Mouse (Mus musculus) liver, embryonic 14.5 days (tissue): ENCODE measurements around the gene Mrm1. TPM values are rescaled to one million over a fixed set of nuclear protein-coding genes. Genes with fewer than 3 reads are reported as not detected.

Experiments used
- ATAC-seq: fragments of 200-750 bp; cut with Nextera tagmentation; 2 replicates; pipeline ENCODE4 v1.8.0; 2017; ENCODE audit warnings: moderate number of reproducible peaks, mild to moderate bottlenecking, moderate library complexity; ENCODE audit not compliant: insufficient read depth
- DNase-seq, 3 experiments: peaks; one replicate each; pipeline ENCODE4 v3.0.0-alpha.2; 2012 to 2013; ENCODE audit warnings: low read depth in 3 of 3, low spot score in 3 of 3
- H3K27ac ChIP-seq: fragments of 300-500 bp; sonication (generic); 2 replicates; pipeline ENCODE4 v1.5.1; 2014; ENCODE audit warnings: moderate library complexity, mild to moderate bottlenecking, control low read depth, inconsistent platforms
- H3K27me3 ChIP-seq: fragments of 300-500 bp; sonication (generic); 2 replicates; pipeline ENCODE4 v1.6.1; 2014; ENCODE audit warnings: mild to moderate bottlenecking, low read length, moderate library complexity; ENCODE audit not compliant: control insufficient read depth, insufficient read depth
- H3K36me3 ChIP-seq: fragments of 300-500 bp; sonication (generic); replicated peaks from 2 replicates; pipeline ENCODE4 v1.6.1; 2014; ENCODE audit warnings: low read depth; ENCODE audit not compliant: control insufficient read depth, insufficient read depth
- H3K4me1 ChIP-seq, 2 experiments: fragments of 200-500 bp in 1 of 2; fragments of 300-500 bp in 1 of 2; sonication (generic) in 1 of 2; replicated peaks; 2 replicates each; pipeline ENCODE4 v1.6.1; 2012 to 2014; ENCODE audit warnings: antibody characterized with exemption in 1 of 2, inconsistent platforms in 1 of 2, low read length in 1 of 2; ENCODE audit not compliant: control insufficient read depth in 2 of 2, insufficient read depth in 2 of 2
- H3K4me2 ChIP-seq: fragments of 300-500 bp; sonication (generic); 2 replicates; pipeline ENCODE4 v1.6.1; 2014; ENCODE audit warnings: low read depth, mild to moderate bottlenecking, control low read depth, moderate library complexity
- H3K4me3 ChIP-seq, 2 experiments: fragments of 200-500 bp in 1 of 2; fragments of 300-500 bp in 1 of 2; sonication (generic) in 1 of 2; 2 replicates each; pipeline ENCODE4 v1.5.1; 2012 to 2014; ENCODE audit warnings: low read depth in 2 of 2, low read length in 2 of 2, mild to moderate bottlenecking in 2 of 2, control low read depth in 1 of 2, inconsistent platforms in 1 of 2, moderate library complexity in 1 of 2; ENCODE audit not compliant: insufficient read depth in 1 of 2
- H3K9ac ChIP-seq: fragments of 300-500 bp; sonication (generic); replicated peaks from 2 replicates; pipeline ENCODE4 v1.6.1; 2014; ENCODE audit warnings: mild to moderate bottlenecking, control low read depth, moderate library complexity
- H3K9me3 ChIP-seq: fragments of 300-500 bp; sonication (generic); 2 replicates; pipeline ENCODE4 v1.6.1; 2016; ENCODE audit warnings: low read length, mixed read lengths; ENCODE audit not compliant: control insufficient read depth
- CTCF ChIP-seq: IDR thresholded peaks from 2 replicates; pipeline ENCODE4 v1.5.1; 2016; ENCODE audit warnings: antibody characterized with exemption, low read depth, control low read depth
- EP300 ChIP-seq: IDR thresholded peaks from 2 replicates; pipeline ENCODE4 v1.6.1; 2016; ENCODE audit warnings: antibody characterized with exemption, low read depth
- WGBS: fragments of 180-500 bp; shearing (Covaris S2); extraction: QIAGEN DNeasy Blood & Tissue Kit; methylation state at CpG from one replicate; pipeline ENCODE4 v1.1.7; 2014; ENCODE audit not compliant: insufficient replicate concordance; 5-methylcytosine and 5-hydroxymethylcytosine counted together
- polyA plus RNA-seq, 2 experiments: library from polyadenylated mRNA; depleted of rRNA in 1 of 2; stranded (reverse) in 1 of 2; unstranded in 1 of 2; fragments of >200 nt; fragmentation: Nextera tagmentation in 1 of 2; extraction: Ambion mirVana in 1 of 2; gene quantifications; 2 replicates each; pipeline versions ENCODE4 v1.2.1 to v1.2.3; 2012 to 2014

Mrm1 gene
- polyA plus RNA-seq, 2 experiments = 12.0 to 19.7 TPM

DNA sequence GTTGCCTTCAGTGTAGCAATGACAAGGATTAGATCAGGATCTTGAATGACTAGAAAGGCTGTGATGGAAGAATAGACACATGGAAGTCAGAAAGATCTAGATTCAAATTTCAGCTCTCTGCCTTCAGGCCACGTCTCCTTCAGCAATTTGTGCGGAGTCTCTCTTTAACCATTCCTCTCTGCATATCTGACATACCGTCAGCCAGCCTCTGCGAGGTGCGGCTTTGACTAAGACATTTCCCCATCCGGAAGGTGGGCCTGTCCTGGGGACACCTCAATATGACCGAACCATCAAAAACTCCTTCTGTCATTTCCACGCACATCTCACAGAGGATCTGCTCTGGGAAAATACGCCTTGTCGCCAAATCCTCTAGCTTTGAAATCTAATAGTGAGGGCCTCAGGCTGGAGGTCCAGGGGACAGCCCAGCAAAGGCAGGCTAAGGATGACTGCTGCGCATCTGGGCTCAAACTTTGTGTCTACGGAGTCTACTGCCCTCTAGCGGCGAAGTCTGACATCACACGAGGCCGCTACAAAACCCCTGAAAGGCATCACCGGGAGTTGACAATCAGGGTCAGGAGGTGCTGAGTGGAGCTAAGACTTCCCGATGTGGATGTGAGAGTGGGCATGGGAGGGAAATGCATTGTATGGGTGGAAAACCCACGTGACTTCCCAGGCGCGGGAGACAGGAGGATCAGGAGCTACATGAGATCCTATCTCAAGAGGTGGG, 21.5 kb downstream of the Mrm1 start:
- no peaks in the 10 kb centered on the region for H3K36me3 ChIP-seq
- H3K9me3 ChIP-seq = no peaks in the 10 kb centered on the region
- ATAC-seq (no peak), DNase-seq (peak in 2 of 3 experiments; percentile 52 to 54)
- H3K27ac ChIP-seq = no peak overlapping the region
- H3K9ac ChIP-seq = no peak overlapping the region
- no peak overlapping the region for H3K4me2 ChIP-seq
- no peak overlapping the region for H3K4me3 ChIP-seq
- H3K27me3 ChIP-seq = no peaks in the 10 kb centered on the region
- H3K4me1 ChIP-seq = no peaks in the 10 kb centered on the region
- TF ChIP-seq EP300 (no peak), CTCF (peak; percentile 98)
- WGBS = 20% methylated on average over 21 of the region's 21 CpGs

DNA sequence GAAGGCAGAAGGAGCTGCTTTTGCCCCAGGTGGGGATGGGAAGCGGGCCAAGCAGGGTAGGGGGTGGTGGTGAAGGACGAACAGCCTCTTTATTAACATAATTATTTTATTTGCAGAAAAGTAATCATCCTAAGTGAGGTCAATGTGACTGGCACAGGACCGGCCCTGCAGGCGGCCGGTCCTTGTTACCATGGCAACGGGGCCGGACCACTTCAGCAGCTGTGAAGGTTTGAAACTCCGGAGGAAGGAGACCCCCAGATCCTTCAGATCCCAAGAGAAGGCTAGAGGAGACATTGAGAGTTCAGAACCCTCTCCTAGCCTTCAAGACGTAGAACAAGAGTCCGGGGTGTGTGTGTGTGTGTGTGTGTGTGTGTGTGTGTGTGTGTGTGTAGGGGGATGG, 22.3 kb downstream of the Mrm1 start:
- ATAC-seq = no peak
- no peaks in the 10 kb centered on the region for H3K36me3 ChIP-seq
- WGBS = 57% methylated on average over 10 of the region's 10 CpGs

DNA sequence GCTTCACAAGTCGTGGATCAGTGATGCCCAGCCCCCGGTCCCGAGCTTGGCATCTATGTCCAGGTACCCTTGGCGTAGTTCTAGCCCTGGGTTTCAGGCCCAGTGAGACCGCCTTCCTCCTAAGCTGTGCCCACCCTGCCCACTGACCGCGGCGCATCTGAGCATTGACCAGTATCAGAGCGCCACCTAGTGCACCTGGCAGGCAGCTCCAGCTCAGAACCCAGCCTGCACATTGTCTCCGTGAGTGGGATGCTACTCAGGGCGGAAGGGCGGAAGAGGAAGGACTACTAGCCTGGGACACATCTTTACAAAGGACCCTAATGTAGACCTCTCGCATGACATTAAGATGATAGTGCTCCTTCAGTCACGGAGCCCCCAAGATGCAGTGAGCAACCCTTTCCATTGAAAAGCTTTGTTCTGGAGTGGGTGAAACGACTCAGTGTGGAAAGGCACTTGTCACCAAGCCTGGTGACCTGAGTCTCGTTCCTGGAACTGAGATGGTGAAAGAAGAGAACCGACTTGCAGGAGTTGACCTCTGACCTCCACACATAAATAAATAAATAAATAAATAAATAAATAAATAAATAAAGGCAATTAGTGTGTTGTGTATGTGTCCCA, 24.7 kb downstream of the Mrm1 start:
- Histone ChIP-seq H3K4me2 (no peak overlapping the region), H3K4me3 (no peak overlapping the region), H3K9me3 (no peaks in the 10 kb centered on the region), H3K36me3 (no peaks in the 10 kb centered on the region), H3K27me3 (no peaks in the 10 kb centered on the region), H3K27ac (no peak overlapping the region), H3K4me1 (no peaks in the 10 kb centered on the region), H3K9ac (no peak overlapping the region)
- TF ChIP-seq EP300 (no peak), CTCF (peak; percentile 93)
- ATAC-seq (no peak), DNase-seq (peak in 2 of 3 experiments; percentile 17 to 19)
- WGBS = 11% methylated on average over 17 of the region's 17 CpGs

More for the DNA sequence above, 22.3 kb downstream of the Mrm1 start:
- Histone ChIP-seq H3K27ac (no peak overlapping the region), H3K27me3 (no peaks in the 10 kb centered on the region), H3K4me1 (no peaks in the 10 kb centered on the region), H3K9ac (no peak overlapping the region), H3K4me3 (no peak overlapping the region), H3K4me2 (no peak overlapping the region), H3K9me3 (no peaks in the 10 kb centered on the region)
- DNase-seq = no peak
- TF ChIP-seq EP300 (no peak), CTCF (no peak)

DNA sequence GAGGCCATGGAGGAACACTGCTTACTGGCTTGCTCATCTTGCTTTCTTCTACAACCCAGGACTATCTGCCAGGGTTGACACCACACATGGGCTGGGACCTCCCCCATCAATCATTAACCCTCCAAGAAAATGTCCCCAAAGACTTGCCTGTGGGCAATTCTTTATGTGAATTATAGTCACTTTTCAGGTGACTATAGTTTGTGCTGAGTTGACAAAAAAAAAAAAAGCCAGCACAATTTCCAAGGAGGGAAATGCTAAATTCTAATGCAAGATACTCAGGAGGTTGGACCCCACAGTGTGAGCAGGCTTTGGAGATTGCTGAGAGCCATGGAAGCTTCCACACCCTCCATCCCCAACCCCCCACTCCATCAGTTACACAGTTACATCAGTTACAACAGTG, 25.8 kb downstream of the Mrm1 start:
- Histone ChIP-seq H3K4me2 (no peak overlapping the region), H3K27ac (no peak overlapping the region), H3K4me1 (no peaks in the 10 kb centered on the region), H3K4me3 (no peak overlapping the region), H3K36me3 (no peaks in the 10 kb centered on the region), H3K27me3 (no peaks in the 10 kb centered on the region), H3K9ac (no peak overlapping the region), H3K9me3 (no peaks in the 10 kb centered on the region)
- ATAC-seq (no peak), DNase-seq (no peak)
- TF ChIP-seq CTCF = no peak
- TF ChIP-seq EP300 = no peak

DNA sequence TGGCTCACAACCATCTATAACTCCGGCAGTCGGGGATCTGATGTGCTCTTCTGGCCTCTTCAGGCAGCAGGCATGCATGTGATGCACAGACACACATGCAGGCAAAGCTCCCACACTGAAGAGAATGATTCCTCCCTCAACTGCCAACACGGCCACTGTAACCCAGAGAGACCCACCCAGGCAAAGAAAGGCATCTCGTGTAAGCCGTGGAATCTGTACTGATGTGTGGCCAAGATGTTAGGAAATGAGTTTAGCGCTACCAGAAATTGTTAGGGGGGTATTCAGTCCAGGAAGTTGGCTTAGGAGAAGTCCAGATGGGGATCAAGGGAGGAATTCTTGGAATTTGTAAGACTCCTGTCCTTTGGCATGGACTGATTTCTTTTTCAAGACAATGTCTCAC, 28.9 kb downstream of the Mrm1 start:
- Histone ChIP-seq H3K36me3 (no peaks in the 10 kb centered on the region), H3K4me1 (no peaks in the 10 kb centered on the region), H3K4me2 (no peak overlapping the region), H3K9ac (no peak overlapping the region), H3K9me3 (no peaks in the 10 kb centered on the region), H3K4me3 (no peak overlapping the region), H3K27ac (no peak overlapping the region), H3K27me3 (no peaks in the 10 kb centered on the region)
- no peak for ATAC-seq
- WGBS = 51% methylated on average over 6 of the region's 6 CpGs
- no peak for DNase-seq
- no peak for TF ChIP-seq EP300
- no peak for TF ChIP-seq CTCF
